Mouse (Mus musculus): Measurements from ENCODE around the gene Tas2r134. TPM values are rescaled to one million over a fixed set of nuclear protein-coding genes. Genes with fewer than 3 reads are reported as not detected.

The Tas2r134 gene
- polyA plus RNA-seq (2012; rRNA removed), result not detected in 2 replicates

GRCm38 (mm10) chr2:51627211-51627610 lies at the start of gene Tas2r134:
Gene Tas2r134, plus strand, starts transcription at chr2:51627511.

